Mouse (Mus musculus) stomach, postnatal 0 days (tissue): Measurements from ENCODE around the gene Foxj2. TPM values are rescaled to one million over a fixed set of nuclear protein-coding genes. Genes with fewer than 3 reads are reported as not detected.

Source experiments
- ATAC-seq: fragments of 200-750 bp; cut with Nextera tagmentation; 2 replicates; pipeline ENCODE4 v1.8.0; 2017; ENCODE audit not compliant: low FRiP score, low TSS enrichment
- DNase-seq: peaks from one replicate; pipeline ENCODE4 v3.0.0-alpha.2; 2016; ENCODE audit warnings: low spot score
- H3K27ac ChIP-seq: fragments of 300-500 bp; sonication (generic); replicated peaks from 2 replicates; pipeline ENCODE4 v1.5.1; 2014; ENCODE audit warnings: mild to moderate bottlenecking, control low read depth
- H3K27me3 ChIP-seq: fragments of 300-500 bp; sonication (generic); 2 replicates; pipeline ENCODE4 v1.6.1; 2014; ENCODE audit warnings: low read length; ENCODE audit not compliant: control insufficient read depth, insufficient read depth
- H3K36me3 ChIP-seq: fragments of 300-500 bp; sonication (generic); 2 replicates; pipeline ENCODE4 v1.6.1; 2014; ENCODE audit warnings: low read length, mixed read lengths; ENCODE audit not compliant: control insufficient read depth, insufficient read depth
- H3K4me1 ChIP-seq: fragments of 300-500 bp; sonication (generic); replicated peaks from 2 replicates; pipeline ENCODE4 v1.6.1; 2014; ENCODE audit warnings: antibody characterized with exemption; ENCODE audit not compliant: control insufficient read depth, insufficient read depth
- H3K4me2 ChIP-seq: fragments of 300-500 bp; sonication (generic); replicated peaks from 2 replicates; pipeline ENCODE4 v1.6.1; 2014; ENCODE audit warnings: low read depth, mild to moderate bottlenecking, control low read depth, moderate library complexity
- H3K4me3 ChIP-seq: fragments of 300-500 bp; sonication (generic); 2 replicates; pipeline ENCODE4 v1.5.1; 2014; ENCODE audit warnings: low read depth, low read length, control low read depth
- H3K9ac ChIP-seq: fragments of 300-500 bp; sonication (generic); 2 replicates; pipeline ENCODE4 v1.6.1; 2014; ENCODE audit warnings: mild to moderate bottlenecking, low read length, control low read depth, mixed read lengths
- H3K9me3 ChIP-seq: fragments of 300-500 bp; sonication (generic); 2 replicates; pipeline ENCODE4 v1.6.1; 2016; ENCODE audit warnings: low read length; ENCODE audit not compliant: control insufficient read depth
- CTCF ChIP-seq: IDR thresholded peaks from 2 replicates; pipeline ENCODE4 v1.5.1; 2016; ENCODE audit warnings: antibody characterized with exemption, low read depth, mild to moderate bottlenecking, moderate library complexity
- EP300 ChIP-seq: optimal IDR thresholded peaks from 2 replicates; pipeline ENCODE3; 2016; ENCODE audit warnings: antibody characterized with exemption
- WGBS: fragments of 180-500 bp; shearing (Covaris S2); extraction: QIAGEN DNeasy Blood & Tissue Kit; methylation state at CpG from one replicate; pipeline ENCODE4 v1.1.7; 2014; 5-methylcytosine and 5-hydroxymethylcytosine counted together
- polyA plus RNA-seq: library from polyadenylated mRNA; unstranded; fragments of >200 nt; fragmentation: Nextera tagmentation; extraction: Ambion mirVana; gene quantifications from 2 replicates; pipeline ENCODE4 v1.2.1, GENCODE M21; 2015

Foxj2 gene
- 3.0 and 3.5 TPM in 2 replicates for polyA plus RNA-seq

DNA sequence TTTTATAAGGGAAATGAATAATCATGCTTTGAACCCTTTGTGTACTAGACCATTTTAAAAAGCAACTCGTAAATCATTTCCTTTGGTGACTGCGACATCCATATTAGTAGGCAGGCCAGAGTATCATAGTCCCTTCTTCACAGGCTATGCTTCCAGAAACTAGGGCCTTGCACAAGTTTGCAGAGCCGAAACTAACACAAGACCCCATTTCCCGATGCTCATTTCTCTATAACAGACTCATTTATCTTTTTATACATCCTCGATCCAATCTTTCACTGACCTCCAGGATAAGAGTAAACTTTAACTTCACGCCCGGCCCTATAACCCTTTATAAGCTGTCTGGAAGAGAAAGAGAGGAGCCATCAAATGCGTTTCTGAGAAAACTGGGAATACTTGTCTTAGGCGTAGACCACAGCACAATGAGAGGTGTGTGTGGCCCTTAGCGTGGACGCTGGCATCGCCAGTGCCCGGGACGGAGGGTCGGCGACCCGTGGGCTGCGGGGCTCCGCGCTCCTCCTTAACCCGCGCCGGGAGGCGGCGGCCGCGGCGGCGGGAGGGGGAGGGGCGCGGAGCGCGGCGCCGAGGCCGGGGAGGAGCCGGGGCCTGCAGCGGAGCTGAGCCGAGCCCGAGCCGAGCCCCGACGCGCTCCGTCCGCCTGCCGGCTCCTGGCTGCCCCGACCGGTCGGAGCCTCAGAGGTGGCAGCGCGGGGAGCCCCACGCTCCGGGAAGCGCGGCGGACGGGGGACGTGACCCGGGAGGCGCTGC lies at the start of gene Foxj2:
Gene Foxj2 (plus strand): TSS at position 609 of the 765 bp plus-strand sequence.
- ATAC-seq, result peak; percentile 91
- 2% methylated on average over 27 of the region's 61 CpGs for WGBS
- peak; percentile 80 for DNase-seq

DNA sequence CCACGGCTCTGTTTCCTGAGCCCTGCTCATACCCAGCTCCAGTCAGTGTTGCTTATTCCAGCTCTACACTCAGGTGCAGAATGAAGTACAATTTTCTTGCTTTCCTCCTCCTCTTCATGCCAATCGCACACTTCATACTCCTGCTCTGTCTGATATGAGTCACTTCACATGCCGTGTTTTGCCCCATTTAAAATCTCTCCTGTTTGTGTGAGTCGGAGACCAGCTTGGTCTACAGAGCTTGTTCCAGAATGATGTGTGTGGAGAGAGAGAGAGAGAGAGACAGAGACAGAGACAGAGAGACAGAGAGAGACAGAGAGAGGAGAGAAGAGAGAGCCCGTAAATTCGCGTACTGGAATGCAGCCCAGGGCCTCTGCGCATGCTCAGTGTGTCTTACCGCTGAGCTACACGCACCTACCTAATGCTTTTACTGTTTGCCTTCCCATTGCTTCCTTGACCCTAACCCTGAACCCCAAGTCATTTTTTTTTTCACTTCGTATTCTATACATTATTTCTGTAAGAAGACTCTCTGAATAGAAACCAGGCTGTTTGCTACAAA lies 48.9 kb upstream of the Foxj2 start:
- no peak overlapping the region for H3K4me2 ChIP-seq
- no peak overlapping the region for H3K4me3 ChIP-seq
- WGBS, result 86% methylated on average over 11 of the region's 11 CpGs
- DNase-seq (no peak), ATAC-seq (no peak)
- TF ChIP-seq CTCF, result no peak
- TF ChIP-seq EP300, result no peak
- no peaks in the 10 kb centered on the region for H3K36me3 ChIP-seq
- H3K9ac ChIP-seq, result no peak overlapping the region
- H3K9me3 ChIP-seq, result no peaks in the 10 kb centered on the region
- H3K27me3 ChIP-seq, result no peaks in the 10 kb centered on the region
- H3K27ac ChIP-seq, result no peak overlapping the region
- H3K4me1 ChIP-seq, result no peaks in the 10 kb centered on the region

More for the DNA sequence above, at the start of gene Foxj2:
- TF ChIP-seq CTCF, result no peak
- TF ChIP-seq EP300, result no peak
- H3K9ac ChIP-seq, result peak within 1 kb of the TSS; percentile 99
- H3K36me3 ChIP-seq, result 0 out of 2 replicates have a peak, but pooled peaks cover 2% of the 10 kb centered on the region
- H3K27me3 ChIP-seq, result no peaks in the 10 kb centered on the region
- no peaks in the 10 kb centered on the region for H3K9me3 ChIP-seq
- peak within 1 kb of the TSS; percentile 94 for H3K27ac ChIP-seq
- H3K4me1 ChIP-seq, result peaks cover 10% of the 10 kb centered on the region; the same call in 1 of the 2 replicates
- peak within 1 kb of the TSS; percentile 88 for H3K4me2 ChIP-seq
- peak within 1 kb of the TSS; percentile 95 for H3K4me3 ChIP-seq

DNA sequence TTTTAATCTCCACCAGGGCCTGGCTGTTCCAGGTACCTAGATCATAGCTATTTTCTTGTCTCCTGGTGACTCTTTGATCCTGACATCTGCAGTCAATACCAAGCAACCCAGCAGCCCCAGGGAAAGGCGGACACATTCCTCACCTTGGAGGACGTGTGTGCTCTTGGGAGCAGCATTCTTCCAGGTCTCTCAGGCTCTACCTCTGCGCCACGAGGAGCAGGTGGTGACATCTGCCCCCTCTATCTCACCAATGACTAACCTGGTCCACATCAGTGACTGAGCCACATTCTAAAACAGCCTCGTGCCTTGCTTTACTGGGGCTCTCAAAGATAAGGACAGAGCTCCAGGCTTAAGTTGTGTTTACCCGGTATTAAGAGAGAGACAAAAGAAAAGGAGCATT lies 47.0 kb upstream of the Foxj2 start:
- WGBS, result 32% methylated on average over 6 of the region's 6 CpGs
- TF ChIP-seq EP300 (no peak), CTCF (no peak)
- H3K4me2 ChIP-seq, result no peak overlapping the region
- H3K36me3 ChIP-seq, result no peaks in the 10 kb centered on the region
- H3K9ac ChIP-seq, result no peak overlapping the region
- H3K4me1 ChIP-seq, result no peaks in the 10 kb centered on the region
- no peaks in the 10 kb centered on the region for H3K27me3 ChIP-seq
- no peak overlapping the region for H3K27ac ChIP-seq
- ATAC-seq (peak; percentile 67; the same call in 1 of the 2 replicates), DNase-seq (peak; percentile 23)
- no peaks in the 10 kb centered on the region for H3K9me3 ChIP-seq
- H3K4me3 ChIP-seq, result no peak overlapping the region

DNA sequence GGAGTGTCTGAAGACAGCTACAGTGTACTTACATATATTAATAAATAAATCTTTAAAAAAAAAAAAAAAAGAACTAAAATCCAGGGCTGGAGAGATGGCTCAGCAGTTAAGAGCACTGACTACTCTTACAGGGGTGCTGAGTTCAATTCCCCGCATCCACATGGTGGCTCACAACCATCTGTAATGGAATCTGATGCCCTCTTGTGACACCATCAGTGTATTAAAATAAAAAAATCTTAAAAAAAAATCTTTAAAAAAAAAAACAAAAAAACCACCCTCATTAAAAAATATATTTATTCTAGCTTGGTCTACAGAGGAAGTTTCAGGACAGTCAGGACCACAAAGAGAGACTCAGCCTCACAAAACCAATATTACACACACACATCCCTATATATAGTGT lies 45.4 kb upstream of the Foxj2 start:
- no peak overlapping the region for H3K4me3 ChIP-seq
- no peaks in the 10 kb centered on the region for H3K36me3 ChIP-seq
- H3K27me3 ChIP-seq, result no peaks in the 10 kb centered on the region
- ATAC-seq (no peak), DNase-seq (no peak)
- H3K4me1 ChIP-seq, result no peaks in the 10 kb centered on the region
- no peak overlapping the region for H3K27ac ChIP-seq
- no peak for TF ChIP-seq CTCF
- TF ChIP-seq EP300, result no peak
- WGBS, result 92% methylated on average over 1 of the region's 1 CpGs
- no peaks in the 10 kb centered on the region for H3K9me3 ChIP-seq
- H3K4me2 ChIP-seq, result no peak overlapping the region
- no peak overlapping the region for H3K9ac ChIP-seq

DNA sequence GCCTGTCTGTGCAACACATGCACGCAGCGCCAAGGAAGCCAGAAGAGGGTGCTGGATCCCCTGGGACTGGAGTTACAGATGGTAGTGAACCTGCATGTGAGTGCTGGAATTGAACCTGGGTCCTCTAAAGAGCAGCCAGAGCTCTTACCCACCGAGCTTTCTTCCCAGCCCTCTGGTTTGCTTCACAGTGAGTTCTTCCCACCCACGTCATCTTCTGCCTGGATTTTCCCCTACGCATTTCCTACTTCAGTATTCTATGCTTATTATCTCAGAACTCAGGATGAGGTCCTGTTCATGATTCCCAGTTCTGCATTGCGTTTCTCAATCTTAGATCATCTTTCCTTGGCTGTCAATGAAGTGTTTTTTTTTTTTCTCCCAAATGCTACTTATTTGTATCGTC lies 43.7 kb upstream of the Foxj2 start:
- no peaks in the 10 kb centered on the region for H3K36me3 ChIP-seq
- ATAC-seq (no peak), DNase-seq (no peak)
- no peaks in the 10 kb centered on the region for H3K4me1 ChIP-seq
- H3K4me3 ChIP-seq, result no peak overlapping the region
- no peak for TF ChIP-seq CTCF
- TF ChIP-seq EP300, result no peak
- no peak overlapping the region for H3K9ac ChIP-seq
- H3K4me2 ChIP-seq, result no peak overlapping the region
- no peak overlapping the region for H3K27ac ChIP-seq
- H3K9me3 ChIP-seq, result no peaks in the 10 kb centered on the region
- 80% methylated on average over 7 of the region's 7 CpGs for WGBS
- H3K27me3 ChIP-seq, result no peaks in the 10 kb centered on the region

DNA sequence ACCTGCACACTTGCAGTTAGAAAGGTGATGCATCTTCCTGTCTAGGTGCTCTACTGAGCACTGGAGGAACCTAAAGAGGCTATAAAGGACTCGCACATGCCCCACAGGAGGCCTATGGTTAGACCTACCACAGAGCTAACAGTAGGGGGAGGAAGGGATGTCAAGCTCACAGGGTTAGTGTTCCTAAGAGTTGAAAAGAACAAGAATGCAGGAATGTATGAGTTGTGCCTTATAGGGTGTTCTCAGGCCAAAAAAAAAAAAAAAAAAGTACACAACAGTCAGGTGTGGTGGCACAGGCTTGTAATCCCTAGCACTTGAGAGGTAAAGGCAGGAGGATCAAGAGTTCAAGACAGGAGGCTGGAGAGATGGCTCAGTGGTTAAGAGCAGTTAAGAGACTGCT lies 39.8 kb upstream of the Foxj2 start:
- ATAC-seq (no peak), DNase-seq (no peak)
- Histone ChIP-seq H3K36me3 (no peaks in the 10 kb centered on the region), H3K9me3 (no peaks in the 10 kb centered on the region), H3K4me2 (no peak overlapping the region), H3K27ac (no peak overlapping the region), H3K27me3 (no peaks in the 10 kb centered on the region), H3K9ac (no peak overlapping the region), H3K4me3 (no peak overlapping the region), H3K4me1 (no peaks in the 10 kb centered on the region)
- TF ChIP-seq EP300 (no peak), CTCF (no peak)
- 46% methylated on average over 1 of the region's 1 CpGs for WGBS
